Mouse (Mus musculus): Measurements from ENCODE around the gene Nup107. TPM values are rescaled to one million over a fixed set of nuclear protein-coding genes. Genes with fewer than 3 reads are reported as not detected.

The Nup107 gene
- polyA plus RNA-seq (2016; fragmentation: Nextera tagmentation; extraction: Ambion mirVana) = 94.9 and 97.7 TPM in 2 replicates

DNA sequence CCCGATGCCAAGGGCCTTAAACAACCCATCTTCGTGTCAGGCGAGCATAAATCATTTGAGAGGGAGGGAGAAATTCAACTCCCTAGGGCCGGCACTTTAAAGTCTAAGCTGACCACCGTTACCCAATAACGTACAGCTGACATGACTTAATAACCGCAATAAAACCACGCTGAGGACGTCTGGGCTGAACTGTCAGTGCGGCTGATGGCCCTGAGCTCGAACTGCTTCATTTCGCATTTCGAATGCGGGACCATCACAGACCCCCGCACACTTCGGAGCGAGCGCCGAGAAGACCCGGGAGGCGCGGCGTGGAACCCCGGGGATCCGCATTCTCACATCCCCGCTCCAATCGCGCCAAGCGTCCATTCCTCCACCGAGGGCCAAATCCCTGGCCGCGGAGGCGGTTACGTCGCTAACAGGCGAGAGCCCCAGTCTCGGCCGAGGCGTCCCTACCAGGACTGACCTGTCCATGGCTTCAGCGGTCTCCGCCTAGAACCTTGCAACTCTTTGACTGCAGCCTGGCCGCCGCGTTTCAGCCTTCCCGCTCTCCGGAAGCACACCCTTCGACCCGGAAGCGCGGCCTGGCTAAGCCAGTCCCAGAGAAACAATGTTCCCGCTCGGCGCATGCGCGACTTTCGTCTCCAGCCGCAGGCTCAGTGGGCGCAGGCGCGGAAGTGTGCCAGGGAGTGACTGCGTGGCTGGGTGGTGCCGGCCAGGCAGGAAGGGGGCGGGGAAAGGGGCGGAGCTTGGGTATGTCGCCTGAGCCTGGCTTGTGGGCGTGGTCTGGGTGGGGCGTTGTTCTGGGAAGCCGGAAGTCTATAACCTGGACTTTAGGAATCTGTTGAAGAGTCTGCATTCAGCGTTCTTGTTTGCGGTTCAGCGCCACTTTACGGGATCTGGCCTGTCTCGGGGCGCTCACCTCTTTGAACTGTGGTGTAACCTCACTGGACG lies at the start of gene Nup107:
Nup107 (minus strand) TSS at position 565 of the 951 bp plus-strand sequence.
- ATAC-seq (ENCODE audit: insufficient number of reproducible peaks, insufficient read depth, low FRiP score, low TSS enrichment, low read depth) = peak; percentile 95
- WGBS = under 1% methylated on average over 75 of the region's 75 CpGs

DNA sequence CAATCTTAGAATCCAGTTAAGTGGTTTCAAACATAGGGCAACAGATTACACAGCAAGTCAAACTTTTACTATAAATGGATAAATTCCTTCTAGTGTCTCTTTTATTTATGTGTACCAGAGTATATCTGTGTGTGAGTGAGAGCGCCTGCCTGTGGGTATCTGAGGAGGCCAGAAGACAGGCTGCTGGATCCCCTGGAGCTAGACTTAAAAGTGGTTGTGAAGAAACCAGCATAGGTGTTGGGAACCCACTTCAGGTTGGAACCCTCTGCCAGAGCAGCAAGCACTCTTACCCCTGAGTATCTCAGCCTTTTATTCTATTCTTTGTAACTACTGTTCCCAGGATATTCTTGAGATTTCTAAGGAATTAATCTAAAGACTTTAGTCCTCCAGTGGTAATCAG lies 49.3 kb upstream of the Nup107 start:
- Histone ChIP-seq H3K9ac (replicated peaks) (no peak overlapping the region), H3K4me3 (replicated peaks) (no peak overlapping the region), H3K9me3 (no peaks in the 10 kb centered on the region), H3K4me2 (no peak overlapping the region), H3K27me3 (no peaks in the 10 kb centered on the region), H3K27ac (no peak overlapping the region), H3K36me3 (no peaks in the 10 kb centered on the region), H3K4me1 (replicated peaks) (peaks cover 17% of the 10 kb centered on the region)
- 94% methylated on average over 1 of the region's 1 CpGs for whole genome bisulfite sequencing
- ATAC-seq (ENCODE audit: insufficient number of reproducible peaks, insufficient read depth, low FRiP score, low TSS enrichment, low read depth) = no peak

More for the DNA sequence above, at the start of gene Nup107:
- Histone ChIP-seq H3K27me3 (no peaks in the 10 kb centered on the region), H3K4me1 (replicated peaks) (peaks cover 15% of the 10 kb centered on the region), H3K9ac (replicated peaks) (peak within 1 kb of the TSS; percentile 81), H3K4me3 (replicated peaks) (peak within 1 kb of the TSS; percentile 87), H3K27ac (peak within 1 kb of the TSS; percentile 84), H3K36me3 (peaks cover 15% of the 10 kb centered on the region), H3K9me3 (peaks cover 3% of the 10 kb centered on the region; the same call in 1 of the 2 replicates), H3K4me2 (peak within 1 kb of the TSS; percentile 74)

GRCm38 (mm10) chr10:117840431-117840995 lies 48.0 kb upstream of the Nup107 start:
- no peak for ATAC-seq (ENCODE audit: insufficient number of reproducible peaks, insufficient read depth, low FRiP score, low TSS enrichment, low read depth)
- Histone ChIP-seq H3K4me1 (replicated peaks) (peaks cover 18% of the 10 kb centered on the region), H3K27me3 (no peaks in the 10 kb centered on the region), H3K9me3 (no peaks in the 10 kb centered on the region), H3K9ac (replicated peaks) (no peak overlapping the region), H3K4me3 (replicated peaks) (no peak overlapping the region), H3K27ac (no peak overlapping the region), H3K4me2 (no peak overlapping the region), H3K36me3 (no peaks in the 10 kb centered on the region)
- WGBS = 86% methylated on average over 5 of the region's 5 CpGs

GRCm38 (mm10) chr10:117839737-117840136 lies 47.2 kb upstream of the Nup107 start:
- H3K4me2 ChIP-seq = no peak overlapping the region
- H3K36me3 ChIP-seq = no peaks in the 10 kb centered on the region
- no peak overlapping the region for H3K4me3 ChIP-seq (replicated peaks)
- no peak for ATAC-seq (ENCODE audit: insufficient number of reproducible peaks, insufficient read depth, low FRiP score, low TSS enrichment, low read depth)
- no peak overlapping the region; the same call in 1 of the 2 replicates for H3K27ac ChIP-seq
- H3K9me3 ChIP-seq = no peaks in the 10 kb centered on the region
- no peak overlapping the region for H3K9ac ChIP-seq (replicated peaks)
- H3K27me3 ChIP-seq = no peaks in the 10 kb centered on the region
- H3K4me1 ChIP-seq (replicated peaks) = peaks cover 21% of the 10 kb centered on the region
- 93% methylated on average over 3 of the region's 3 CpGs for WGBS

GRCm38 (mm10) chr10:117838924-117839323 lies 46.4 kb upstream of the Nup107 start:
- H3K27ac ChIP-seq = no peak overlapping the region
- no peak overlapping the region for H3K9ac ChIP-seq (replicated peaks)
- H3K27me3 ChIP-seq = no peaks in the 10 kb centered on the region
- H3K4me3 ChIP-seq (replicated peaks) = no peak overlapping the region
- H3K4me2 ChIP-seq = no peak overlapping the region
- peaks cover 16% of the 10 kb centered on the region for H3K4me1 ChIP-seq (replicated peaks)
- ATAC-seq (ENCODE audit: insufficient number of reproducible peaks, insufficient read depth, low FRiP score, low TSS enrichment, low read depth) = no peak
- WGBS = 87% methylated on average over 3 of the region's 3 CpGs
- H3K36me3 ChIP-seq = no peaks in the 10 kb centered on the region
- H3K9me3 ChIP-seq = no peaks in the 10 kb centered on the region

DNA sequence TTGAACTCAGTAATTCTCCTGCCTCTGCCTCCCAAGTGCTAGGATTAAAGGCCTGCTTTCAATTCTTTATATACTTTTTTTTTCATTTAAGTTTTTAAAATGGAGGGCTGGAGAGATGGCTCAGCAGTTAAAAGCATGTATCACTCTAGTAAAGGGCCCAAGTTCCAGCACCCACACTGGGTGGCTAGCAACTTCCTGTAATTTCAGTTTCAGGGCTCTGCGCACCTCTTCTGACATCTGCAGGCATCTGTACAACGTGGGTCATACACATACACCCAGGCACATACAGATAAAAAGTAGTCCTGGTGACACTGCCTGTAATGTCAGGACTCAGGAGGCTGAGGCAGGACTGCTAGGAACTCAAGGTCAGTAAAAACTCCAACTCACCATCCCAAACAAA lies 43.8 kb upstream of the Nup107 start:
- Histone ChIP-seq H3K9ac (replicated peaks) (no peak overlapping the region), H3K4me3 (replicated peaks) (no peak overlapping the region), H3K9me3 (no peaks in the 10 kb centered on the region), H3K27me3 (no peaks in the 10 kb centered on the region), H3K36me3 (no peaks in the 10 kb centered on the region), H3K4me2 (no peak overlapping the region), H3K27ac (no peak overlapping the region), H3K4me1 (replicated peaks) (peaks cover 8% of the 10 kb centered on the region)
- no peak for ATAC-seq (ENCODE audit: insufficient number of reproducible peaks, insufficient read depth, low FRiP score, low TSS enrichment, low read depth)
- WGBS = 84% methylated on average over 2 of the region's 2 CpGs

DNA sequence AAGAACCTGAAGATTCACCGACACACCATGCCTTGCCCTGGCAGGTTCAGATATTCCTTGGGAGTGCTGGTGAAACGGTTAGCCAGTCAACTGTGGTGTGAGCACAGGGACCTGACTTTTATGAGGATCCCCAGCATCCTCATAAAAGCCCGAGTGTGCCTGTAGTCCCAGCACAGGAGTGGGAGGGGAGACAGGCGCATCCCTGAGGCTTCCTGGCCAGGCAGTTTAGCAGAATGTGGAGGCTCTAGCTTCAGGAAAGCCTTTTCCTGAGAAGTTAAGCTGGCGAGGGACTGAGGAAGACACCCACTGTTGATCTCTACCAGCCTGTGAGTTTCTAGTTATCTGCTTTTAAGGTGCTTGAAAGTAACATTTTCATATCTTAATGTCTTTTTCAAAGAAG lies 42.9 kb upstream of the Nup107 start:
- no peaks in the 10 kb centered on the region for H3K36me3 ChIP-seq
- H3K4me2 ChIP-seq = no peak overlapping the region
- no peaks in the 10 kb centered on the region for H3K9me3 ChIP-seq
- H3K4me3 ChIP-seq (replicated peaks) = no peak overlapping the region
- H3K9ac ChIP-seq (replicated peaks) = no peak overlapping the region
- 38% methylated on average over 5 of the region's 5 CpGs for WGBS
- no peak overlapping the region for H3K27ac ChIP-seq
- peaks cover 8% of the 10 kb centered on the region for H3K4me1 ChIP-seq (replicated peaks)
- H3K27me3 ChIP-seq = no peaks in the 10 kb centered on the region
- no peak for ATAC-seq (ENCODE audit: insufficient number of reproducible peaks, insufficient read depth, low FRiP score, low TSS enrichment, low read depth)

DNA sequence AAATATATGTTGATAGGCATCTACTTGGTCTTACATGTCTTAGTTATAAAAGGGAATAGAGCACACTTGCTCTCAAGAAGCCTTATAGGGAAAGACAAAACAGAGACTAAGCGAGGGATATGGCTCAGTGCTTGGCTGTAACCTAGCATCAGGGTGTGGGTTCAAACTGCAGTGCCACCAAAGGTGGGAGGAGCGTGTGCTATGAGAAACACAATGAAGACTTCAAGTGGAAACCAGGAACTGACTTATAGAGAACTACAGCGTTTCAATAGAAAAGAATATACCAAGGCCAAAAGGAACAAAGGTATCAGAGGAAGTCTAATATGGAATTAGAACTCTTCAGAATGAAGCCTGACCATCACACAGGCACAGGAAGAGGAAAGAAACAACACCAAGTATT lies 38.3 kb upstream of the Nup107 start:
- Histone ChIP-seq H3K36me3 (no peaks in the 10 kb centered on the region), H3K4me3 (replicated peaks) (no peak overlapping the region), H3K9ac (replicated peaks) (no peak overlapping the region), H3K27me3 (no peaks in the 10 kb centered on the region), H3K9me3 (no peaks in the 10 kb centered on the region), H3K4me1 (replicated peaks) (peaks cover 14% of the 10 kb centered on the region), H3K4me2 (no peak overlapping the region), H3K27ac (no peak overlapping the region)
- no peak for ATAC-seq (ENCODE audit: insufficient number of reproducible peaks, insufficient read depth, low FRiP score, low TSS enrichment, low read depth)
- 91% methylated on average over 3 of the region's 3 CpGs for WGBS

DNA sequence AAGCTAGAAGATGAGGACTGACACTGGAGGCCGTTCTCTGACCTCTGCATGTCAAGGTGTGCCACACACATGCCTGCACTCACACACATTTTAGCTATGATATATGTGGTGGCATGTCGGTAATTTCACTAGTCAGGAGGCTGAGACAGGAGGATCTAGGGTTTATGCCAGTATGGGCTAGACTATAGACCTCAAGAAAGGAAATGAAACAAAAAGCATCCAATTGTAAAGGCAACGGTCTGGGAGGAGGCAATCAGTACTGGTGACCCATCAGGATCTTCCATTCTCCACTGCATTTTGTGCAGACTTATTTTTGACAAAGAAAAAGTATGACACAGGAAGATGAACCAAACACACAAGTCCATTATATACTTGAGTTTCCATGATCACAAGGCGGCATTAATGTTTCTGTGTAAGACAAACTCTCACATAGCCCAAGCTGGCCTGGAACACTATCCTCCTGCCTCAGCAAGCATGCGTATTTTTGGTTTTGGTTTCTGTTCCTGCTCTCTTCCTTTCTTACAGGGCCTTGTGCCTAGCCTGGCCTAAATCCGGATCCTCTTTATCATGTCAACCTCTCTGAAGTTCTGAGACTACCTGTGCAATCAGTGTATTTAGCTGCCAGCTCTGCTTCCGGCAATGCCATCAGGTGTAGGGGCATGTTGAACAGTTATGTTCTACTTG lies 37.1 kb upstream of the Nup107 start:
- ATAC-seq (ENCODE audit: insufficient number of reproducible peaks, insufficient read depth, low FRiP score, low TSS enrichment, low read depth) = no peak
- Histone ChIP-seq H3K4me1 (replicated peaks) (peaks cover 18% of the 10 kb centered on the region), H3K9me3 (no peaks in the 10 kb centered on the region), H3K27ac (no peak overlapping the region), H3K4me3 (replicated peaks) (no peak overlapping the region), H3K36me3 (no peaks in the 10 kb centered on the region), H3K4me2 (no peak overlapping the region), H3K27me3 (no peaks in the 10 kb centered on the region), H3K9ac (replicated peaks) (no peak overlapping the region)
- 93% methylated on average over 7 of the region's 7 CpGs for WGBS

GRCm38 (mm10) chr10:117829022-117829421 lies 36.5 kb upstream of the Nup107 start:
- Histone ChIP-seq H3K4me2 (no peak overlapping the region), H3K9ac (replicated peaks) (no peak overlapping the region), H3K36me3 (peaks cover 4% of the 10 kb centered on the region; the same call in 1 of the 2 replicates), H3K4me3 (replicated peaks) (no peak overlapping the region), H3K4me1 (replicated peaks) (peaks cover 20% of the 10 kb centered on the region), H3K9me3 (no peaks in the 10 kb centered on the region), H3K27me3 (no peaks in the 10 kb centered on the region), H3K27ac (no peak overlapping the region)
- no peak for ATAC-seq (ENCODE audit: insufficient number of reproducible peaks, insufficient read depth, low FRiP score, low TSS enrichment, low read depth)
- 88% methylated on average over 4 of the region's 4 CpGs for WGBS

GRCm38 (mm10) chr10:117828536-117828935 lies 36.0 kb upstream of the Nup107 start:
- Histone ChIP-seq H3K27ac (no peak overlapping the region), H3K4me1 (replicated peaks) (peaks cover 20% of the 10 kb centered on the region), H3K9me3 (no peaks in the 10 kb centered on the region), H3K9ac (replicated peaks) (no peak overlapping the region), H3K27me3 (no peaks in the 10 kb centered on the region), H3K4me3 (replicated peaks) (no peak overlapping the region), H3K36me3 (peaks cover 8% of the 10 kb centered on the region), H3K4me2 (no peak overlapping the region)
- 70% methylated on average over 4 of the region's 4 CpGs for WGBS
- ATAC-seq (ENCODE audit: insufficient number of reproducible peaks, insufficient read depth, low FRiP score, low TSS enrichment, low read depth) = no peak
